Mouse (Mus musculus) retina, embryonic 14.5 days (tissue): ENCODE results near the gene Zrsr1.

Source experiments
- DNase-seq: peaks from one replicate; pipeline ENCODE4 v3.0.0-alpha.2; 2015; ENCODE audit warnings: low spot score

The Zrsr1 gene

GRCm38 (mm10) chr11:22972746-22973526, 1.1 kb downstream of the Zrsr1 start:
- peak; percentile 73 for DNase-seq

GRCm38 (mm10) chr11:22973599-22973998, 1.8 kb downstream of the Zrsr1 start:
- DNase-seq, result peak; percentile 18

GRCm38 (mm10) chr11:22978215-22978614, 6.4 kb downstream of the Zrsr1 start:
- no peak for DNase-seq

- DNase-seq, result peak; percentile 23
These were observed 6.9 kb downstream of the Zrsr1 start for GRCm38 (mm10) chr11:22978711-22979110.

- no peak for DNase-seq
These were observed 7.4 kb downstream of the Zrsr1 start for GRCm38 (mm10) chr11:22979221-22979620.

GRCm38 (mm10) chr11:22981041-22981440, 9.2 kb downstream of the Zrsr1 start:
- DNase-seq, result no peak

GRCm38 (mm10) chr11:22981543-22981950, 9.7 kb downstream of the Zrsr1 start:
- DNase-seq, result no peak

GRCm38 (mm10) chr11:22981984-22982757, 10.4 kb downstream of the Zrsr1 start, which contains the start of the genes Gm28048 and Commd1:
TSS of gene Gm28048 (minus strand) at chr11:22982090.
TSS of gene Commd1 (minus strand) at chr11:22982382.
- peak; percentile 97 for DNase-seq

- no peak for DNase-seq
These were observed 11.0 kb downstream of the Zrsr1 start for GRCm38 (mm10) chr11:22982846-22983245.

GRCm38 (mm10) chr11:22985510-22985909, 13.7 kb downstream of the Zrsr1 start:
- DNase-seq, result no peak

- DNase-seq, result peak; percentile 87
These were observed 15.6 kb downstream of the Zrsr1 start for GRCm38 (mm10) chr11:22987357-22987756.

- DNase-seq, result no peak
These were observed 18.0 kb downstream of the Zrsr1 start for GRCm38 (mm10) chr11:22989786-22990185.

GRCm38 (mm10) chr11:22990393-22991126, 18.8 kb downstream of the Zrsr1 start, which contains the start of gene Cct4:
TSS of gene Cct4 (plus strand) at chr11:22990519.
- DNase-seq, result peak; percentile 94

- DNase-seq, result no peak
These were observed 19.5 kb downstream of the Zrsr1 start for GRCm38 (mm10) chr11:22991218-22991835.

- no peak for DNase-seq
These were observed 22.5 kb downstream of the Zrsr1 start for GRCm38 (mm10) chr11:22994271-22994670.

GRCm38 (mm10) chr11:22995461-22995860, 23.7 kb downstream of the Zrsr1 start:
- no peak for DNase-seq

- DNase-seq, result no peak
These were observed 26.5 kb downstream of the Zrsr1 start for GRCm38 (mm10) chr11:22998308-22998707.

GRCm38 (mm10) chr11:23005276-23005675, 33.5 kb downstream of the Zrsr1 start:
- DNase-seq, result no peak

GRCm38 (mm10) chr11:23007166-23007480, 35.3 kb downstream of the Zrsr1 start:
- DNase-seq, result peak; percentile 14

- DNase-seq, result peak; percentile 97
These were observed 35.8 kb downstream of the Zrsr1 start, which contains the start of gene Fam161a for GRCm38 (mm10) chr11:23007481-23008180. TSS of gene Fam161a (plus strand) at chr11:23007531.

GRCm38 (mm10) chr11:23008181-23008823, 36.5 kb downstream of the Zrsr1 start:
- peak; percentile 95 for DNase-seq
